Mouse (Mus musculus) gastrocnemius, adult 2 months (tissue): ENCODE data around the gene Donson. TPM values are rescaled to one million over a fixed set of nuclear protein-coding genes. Genes with fewer than 3 reads are reported as not detected.

Experiments used
- DNase-seq: peaks from one replicate; pipeline ENCODE4 v3.0.0; 2022
- H3K27ac ChIP-seq: fragments of 200-600 bp; 2 replicates; pipeline ENCODE4 v1.8.1; 2022; ENCODE audit warnings: mild to moderate bottlenecking
- H3K4me3 ChIP-seq: fragments of 200-600 bp; 2 replicates; pipeline ENCODE4 v1.8.1; 2022; ENCODE audit warnings: mild to moderate bottlenecking, moderate library complexity
- CTCF ChIP-seq: fragments of 200-600 bp; IDR thresholded peaks from 2 replicates; pipeline ENCODE4 v1.8.1; 2022; ENCODE audit warnings: antibody characterized with exemption, mild to moderate bottlenecking, moderate library complexity
- intact Hi-C: fragments of 180-260 bp; cut with DNase I; formaldehyde crosslinking; loops from one replicate; pipeline ENCODE4 v1.15.1; 2025
- long read RNA-seq, 2 experiments: library from polyadenylated mRNA; stranded (forward); transcript quantifications; one replicate each; pipeline ENCODE4 v2.0.0; 2021
- total RNA-seq, 2 experiments: library from RNA; stranded (reverse); gene quantifications; 2 replicates each; pipeline ENCODE4 v1.2.3; 2021

Donson gene
- total RNA-seq = 1 to 10 TPM in 1 of 2 experiments, under 1 TPM in 1; 0.92 to 1.6 TPM
- long read RNA-seq, experiment 1, partial matches to known transcripts = 0 of 7 reads
- long read RNA-seq, experiment 1, other reads (novel, unspliced or antisense) = 2 of 7 reads
- long read RNA-seq, experiment 2, partial matches to known transcripts = 0 of 1 reads
- long read RNA-seq, experiment 2, other reads (novel, unspliced or antisense) = 0 of 1 reads

DNA sequence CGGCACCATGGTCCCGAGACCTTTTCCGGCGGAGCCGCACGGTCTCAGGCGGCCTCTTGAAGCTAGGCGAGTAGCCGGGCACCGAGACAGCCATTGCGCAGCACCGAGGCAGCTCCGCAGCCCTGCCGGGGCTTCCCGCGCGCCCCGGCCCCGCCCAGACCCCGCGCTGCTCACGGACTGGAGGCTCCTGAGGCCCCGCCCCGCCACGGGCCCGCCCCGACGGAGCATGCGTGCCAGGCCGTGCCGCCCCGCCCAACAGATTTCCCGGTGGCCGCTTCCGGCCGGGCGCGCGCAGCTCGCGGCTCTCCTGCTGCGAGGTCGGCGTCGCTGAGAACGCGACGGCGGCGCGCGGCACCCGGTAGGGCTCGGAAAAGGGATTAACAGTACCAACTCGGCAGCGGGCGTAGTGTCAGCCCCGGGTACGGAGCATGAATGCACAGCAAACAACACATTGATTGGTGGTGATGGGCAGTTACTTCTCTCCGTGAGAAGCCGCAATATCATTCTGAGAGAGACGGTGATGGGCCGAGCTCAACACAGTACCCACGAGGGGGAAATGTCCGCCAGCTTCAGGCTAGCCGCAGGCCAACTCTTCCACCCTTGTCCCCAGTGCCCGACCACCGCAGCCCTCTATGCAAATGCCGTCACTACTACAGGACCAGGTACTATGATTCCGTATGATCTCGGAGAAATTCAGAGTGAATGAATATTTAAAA is at the start of gene Donson:
TSS of gene Donson (minus strand) at position 152 of the 716 bp plus-strand sequence.
- no peak for TF ChIP-seq CTCF
- DNase-seq = peak; percentile 97
- intact Hi-C loops = loop anchor here (5.0 kb wide), 1 partner anchor 41 kb away; the partner anchor contains the start of genes Gart and Son
- Histone ChIP-seq H3K4me3 (peak within 1 kb of the TSS; percentile 89), H3K27ac (peak within 1 kb of the TSS; percentile 87)

DNA sequence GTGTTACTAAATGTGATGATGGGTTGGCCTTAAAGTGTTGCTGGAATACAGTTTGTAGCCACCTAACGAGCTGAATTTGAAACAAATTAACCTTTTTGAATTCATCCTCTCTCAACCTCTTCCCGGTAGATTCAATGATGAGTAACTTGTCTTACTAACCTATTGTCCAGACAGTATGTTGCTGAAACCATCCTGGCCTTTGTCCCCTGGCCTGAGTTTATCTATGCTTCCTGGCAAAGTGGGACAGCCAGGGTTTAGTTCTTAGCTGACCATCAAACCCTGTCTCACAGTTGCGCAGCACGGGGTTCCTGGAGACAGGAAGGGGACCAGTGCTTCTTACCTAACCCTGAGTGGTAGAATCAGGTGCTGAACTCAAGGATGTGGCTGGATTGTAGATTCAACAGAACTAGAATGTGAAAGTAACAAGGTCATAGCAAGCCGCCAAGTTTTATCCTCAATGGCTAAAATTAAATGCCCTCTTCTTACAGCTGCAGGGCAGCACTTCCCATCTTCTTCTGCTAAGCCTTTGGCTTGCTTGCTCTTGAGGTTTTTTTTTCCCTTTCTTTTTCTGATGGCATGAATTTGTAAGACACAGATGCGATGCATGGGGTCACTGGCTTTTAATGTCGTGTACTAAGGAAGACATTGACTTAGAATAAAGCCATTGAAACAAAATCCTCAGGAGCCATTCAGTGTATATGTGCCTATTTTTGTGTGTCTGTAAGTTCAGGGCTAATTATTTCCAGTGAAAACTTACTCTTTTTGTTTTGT is 47.7 kb upstream of the Donson start:
- no peak for DNase-seq
- intact Hi-C loops = no loop called here
- TF ChIP-seq CTCF = no peak
- Histone ChIP-seq H3K4me3 (no peak overlapping the region), H3K27ac (peak overlapping the region; percentile 82)

DNA sequence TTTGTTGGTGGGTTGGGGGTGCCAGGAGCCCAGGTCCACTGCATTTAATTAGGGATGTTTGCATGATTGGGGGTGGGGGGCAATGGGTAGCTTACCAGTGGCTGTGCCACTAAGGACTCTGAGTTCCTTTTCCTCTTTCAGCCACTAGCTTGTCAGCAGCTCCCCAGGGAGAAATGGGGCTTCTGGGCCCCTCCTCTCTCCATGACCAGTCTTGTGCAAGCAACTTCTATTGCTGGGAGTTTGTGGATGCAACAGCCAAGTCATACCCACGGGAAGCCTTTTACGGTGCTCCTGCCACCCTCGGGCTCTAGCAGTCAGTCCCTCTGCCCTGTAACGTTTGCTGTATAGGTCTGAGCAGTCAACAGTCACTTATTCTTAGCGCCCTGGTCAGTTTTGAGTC is 46.2 kb upstream of the Donson start:
- Histone ChIP-seq H3K27ac (peak overlapping the region; percentile 82), H3K4me3 (peak overlapping the region; percentile 42)
- DNase-seq = peak; percentile 79
- intact Hi-C loops = loop anchor here (5.0 kb wide), 2 partner anchors 33 to 68 kb away; no protein-coding TSS in a partner anchor
- TF ChIP-seq CTCF = no peak

DNA sequence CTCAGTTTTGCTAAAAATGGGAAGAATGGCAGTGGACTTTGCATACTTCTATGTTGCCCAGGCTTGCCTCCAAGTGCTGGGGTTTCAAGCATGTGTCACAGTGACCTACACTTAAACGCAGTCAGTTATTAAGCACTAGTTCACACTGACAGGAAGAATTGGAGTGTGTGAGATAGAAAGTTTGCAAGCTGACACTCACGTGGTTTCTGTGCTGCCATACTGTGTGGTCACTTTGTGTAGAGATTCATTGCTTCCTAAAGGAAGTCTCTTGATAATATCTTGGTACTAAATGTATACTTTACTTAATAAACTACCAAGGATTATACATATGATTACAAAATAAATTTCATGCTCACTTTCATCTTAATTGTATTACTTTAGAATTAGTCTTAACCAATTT is 44.2 kb upstream of the Donson start:
- intact Hi-C loops = loop anchor here (5.0 kb wide), 2 partner anchors 34 to 69 kb away; no protein-coding TSS in a partner anchor
- H3K27ac ChIP-seq = no peak overlapping the region
- no peak for DNase-seq
- TF ChIP-seq CTCF = no peak
- no peak overlapping the region for H3K4me3 ChIP-seq

DNA sequence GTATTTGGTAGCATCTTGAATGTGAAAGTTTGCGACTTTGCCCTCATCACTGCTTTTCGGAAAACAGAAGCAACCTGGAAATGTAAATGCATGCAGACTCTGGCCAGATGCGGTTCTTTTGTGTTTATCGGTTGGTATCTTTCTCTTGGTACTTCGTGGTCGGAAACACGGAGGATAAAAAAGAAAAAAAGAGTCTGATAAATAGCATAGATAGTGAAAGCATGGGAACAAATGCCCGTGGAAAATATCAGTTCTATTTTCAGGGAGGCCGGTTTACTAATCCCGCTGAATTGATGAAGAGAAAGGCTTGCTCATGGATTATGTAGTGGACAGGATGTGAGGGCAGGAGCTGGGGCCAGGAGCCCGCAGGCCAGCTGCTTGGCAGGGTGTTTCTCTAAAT is 41.9 kb upstream of the Donson start:
- no peak for TF ChIP-seq CTCF
- Histone ChIP-seq H3K27ac (peak overlapping the region; percentile 93), H3K4me3 (peak overlapping the region; percentile 82)
- intact Hi-C loops = loop anchor here (5.0 kb wide), 2 partner anchors 37 to 72 kb away; no protein-coding TSS in a partner anchor
- DNase-seq = no peak

DNA sequence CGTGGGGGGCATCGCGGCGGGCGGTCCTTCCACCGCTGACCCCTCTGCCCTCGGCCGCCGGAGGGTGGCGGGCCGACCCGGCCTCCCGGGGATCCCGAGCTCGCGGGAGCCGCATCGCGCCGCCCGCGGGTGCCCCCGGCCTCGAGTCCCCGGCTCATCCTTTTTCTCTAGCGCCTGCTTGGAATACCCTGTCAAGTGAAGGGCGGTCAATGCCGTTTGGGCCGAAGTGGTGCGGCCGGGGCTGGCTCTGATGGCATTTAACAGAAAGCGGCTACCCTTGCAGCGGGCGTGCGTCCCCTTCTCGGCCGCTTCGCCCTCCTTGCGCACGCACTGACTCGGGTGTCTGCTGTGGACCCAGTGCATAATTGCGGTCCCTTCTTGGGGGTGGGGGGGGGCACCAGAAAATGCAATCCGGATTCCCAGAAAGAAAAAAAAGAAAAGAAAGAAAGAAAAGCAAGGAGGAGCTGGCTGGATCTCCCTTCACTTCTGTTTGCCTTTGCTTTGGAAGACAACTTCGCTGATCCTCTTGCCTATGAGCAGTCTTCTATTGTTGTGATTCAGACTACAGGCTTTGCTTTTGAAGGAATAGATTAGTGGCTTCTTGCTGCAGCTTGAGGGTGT is 41.4 kb upstream of the Donson start:
- Histone ChIP-seq H3K27ac (peak overlapping the region; percentile 93), H3K4me3 (peak overlapping the region; percentile 82)
- TF ChIP-seq CTCF = peak; percentile 26; the same call in 1 of the 2 replicates
- intact Hi-C loops = loop anchor here (5.0 kb wide), 4 partner anchors 37 to 152 kb away; partner anchors contain the start of genes Gart and Son
- DNase-seq = peak; percentile 79

DNA sequence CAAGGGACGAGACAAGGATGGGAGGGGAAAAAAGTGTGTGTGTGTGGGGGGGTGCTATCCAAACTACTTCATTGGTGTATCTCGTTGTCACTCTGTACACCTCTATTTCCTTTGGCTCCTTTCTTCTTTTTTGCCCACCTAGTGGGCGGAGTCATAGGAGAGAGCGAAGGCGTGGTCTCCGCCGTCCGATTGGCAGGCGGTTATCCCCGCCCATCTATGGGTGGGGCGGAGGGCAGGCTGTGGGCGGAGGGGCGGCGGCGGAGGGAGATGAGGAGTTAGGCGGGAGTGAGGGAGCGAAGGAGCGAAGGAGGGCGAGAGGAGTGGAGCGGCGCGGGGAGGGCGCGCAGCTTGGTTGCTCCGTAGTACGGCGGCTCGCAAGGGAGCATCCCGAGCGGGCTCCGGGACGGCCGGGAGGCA is 40.5 kb upstream of the Donson start, which contains the start of gene Itsn1:
TSS of gene Itsn1 (plus strand) at position 216 of the 417 bp plus-strand sequence.
- peak within 1 kb of the TSS; percentile 82 for H3K4me3 ChIP-seq
- TF ChIP-seq CTCF = no peak
- intact Hi-C loops = loop anchor here (5.0 kb wide), 2 partner anchors 82 to 153 kb away; partner anchors contain the start of genes Gart and Son
- peak within 1 kb of the TSS; percentile 93 for H3K27ac ChIP-seq
- peak; percentile 99 for DNase-seq

DNA sequence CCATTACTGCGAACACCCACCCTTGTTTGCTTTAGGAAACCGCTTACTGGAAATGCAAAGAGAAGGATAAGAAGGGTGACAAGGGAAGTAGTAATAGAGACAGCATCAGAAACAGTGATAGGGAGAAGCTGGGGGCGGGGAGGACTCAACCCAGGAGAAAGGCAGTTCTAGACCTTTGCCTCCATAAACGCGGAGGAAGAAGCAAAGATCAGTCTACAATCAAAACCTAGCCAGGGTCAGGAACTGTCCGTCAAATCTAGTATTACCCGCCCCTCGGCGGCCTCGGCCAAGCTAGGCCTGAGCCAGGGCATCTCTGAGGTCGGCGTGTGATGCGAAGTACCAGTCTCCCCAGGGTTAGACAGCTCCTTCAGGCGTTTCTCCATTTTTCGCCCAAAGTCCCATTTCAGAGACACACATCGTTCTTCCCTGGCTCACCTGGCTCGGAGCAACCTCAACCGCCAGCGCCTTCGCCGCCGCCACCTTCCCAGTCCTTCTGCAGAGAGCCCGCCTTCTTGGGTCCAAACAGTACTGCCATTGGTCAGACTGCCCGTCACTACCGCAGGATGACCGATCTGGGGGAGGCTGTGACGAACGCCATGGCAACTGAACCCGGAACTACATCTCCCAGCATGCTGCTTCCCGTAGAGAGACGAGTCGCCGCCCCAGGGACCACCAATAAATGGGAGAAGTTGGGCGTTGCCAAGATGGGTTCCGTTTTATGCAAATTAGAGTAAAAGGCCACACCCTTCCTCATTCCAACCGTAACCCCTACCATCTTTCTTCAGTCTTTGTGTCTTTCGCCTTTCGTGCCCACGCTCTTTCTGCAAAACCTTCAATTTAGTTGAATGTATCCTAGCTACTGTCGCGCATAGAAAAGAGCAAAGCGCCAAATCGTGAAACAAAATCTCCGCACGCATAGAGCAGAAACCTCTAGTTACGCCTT is 39.8 kb upstream of the Donson start, which contains the start of gene Cryzl1:
TSS of gene Cryzl1 (minus strand) at position 853 of the 943 bp plus-strand sequence.
- Histone ChIP-seq H3K27ac (peak within 1 kb of the TSS; percentile 93), H3K4me3 (peak within 1 kb of the TSS; percentile 82)
- peak; percentile 99 for DNase-seq
- no peak for TF ChIP-seq CTCF
- intact Hi-C loops = loop anchor here (5.0 kb wide), 2 partner anchors 81 to 154 kb away; partner anchors contain the start of genes Gart and Son

DNA sequence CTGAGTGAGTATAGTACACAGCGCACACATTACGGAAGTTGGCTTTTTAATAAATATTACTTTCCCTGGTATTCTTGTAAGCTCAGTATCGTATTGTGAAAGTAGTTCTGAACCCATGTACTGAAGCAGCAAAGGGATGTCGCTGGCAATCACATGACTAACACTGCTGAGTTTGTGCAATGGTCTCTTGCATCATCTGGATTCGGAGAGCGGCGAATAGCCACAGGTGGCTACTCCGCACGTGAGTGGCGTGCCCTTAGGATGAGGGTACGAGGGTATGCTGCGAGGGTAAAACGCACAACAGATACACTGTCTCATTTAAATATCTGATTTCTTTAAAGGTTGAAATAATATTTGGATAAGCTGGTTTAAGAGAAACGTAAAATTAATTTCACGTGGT is 38.9 kb upstream of the Donson start:
- Histone ChIP-seq H3K4me3 (peak overlapping the region; percentile 82), H3K27ac (peak overlapping the region; percentile 93)
- intact Hi-C loops = loop anchor here (5.0 kb wide), 2 partner anchors 80 to 155 kb away; partner anchors contain the start of genes Gart and Son
- TF ChIP-seq CTCF = no peak
- no peak for DNase-seq

DNA sequence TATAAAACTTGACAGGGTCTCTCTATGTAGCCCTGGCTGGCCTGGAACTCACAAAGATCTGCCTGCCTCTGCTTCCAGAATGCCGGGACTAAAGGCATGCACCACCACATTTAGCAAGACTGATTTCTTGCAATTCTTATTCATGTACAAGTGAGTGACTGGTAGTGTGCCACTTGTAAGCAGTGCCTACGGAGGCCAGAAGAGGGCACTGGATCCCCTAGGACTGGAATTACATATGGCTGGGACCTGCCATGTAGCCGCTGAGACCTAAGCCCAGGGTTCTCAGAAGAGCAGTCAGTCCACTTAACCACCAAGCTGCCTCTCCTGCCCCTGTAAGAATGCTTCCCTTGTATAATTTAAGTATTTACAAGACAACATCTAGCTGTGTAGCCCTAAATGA is 35.7 kb upstream of the Donson start:
- Histone ChIP-seq H3K27ac (no peak overlapping the region), H3K4me3 (no peak overlapping the region)
- peak; percentile 76 for DNase-seq
- intact Hi-C loops = loop anchor here (1.0 kb wide), 1 partner anchor 193 kb away; no protein-coding TSS in a partner anchor
- peak; percentile 96 for TF ChIP-seq CTCF

DNA sequence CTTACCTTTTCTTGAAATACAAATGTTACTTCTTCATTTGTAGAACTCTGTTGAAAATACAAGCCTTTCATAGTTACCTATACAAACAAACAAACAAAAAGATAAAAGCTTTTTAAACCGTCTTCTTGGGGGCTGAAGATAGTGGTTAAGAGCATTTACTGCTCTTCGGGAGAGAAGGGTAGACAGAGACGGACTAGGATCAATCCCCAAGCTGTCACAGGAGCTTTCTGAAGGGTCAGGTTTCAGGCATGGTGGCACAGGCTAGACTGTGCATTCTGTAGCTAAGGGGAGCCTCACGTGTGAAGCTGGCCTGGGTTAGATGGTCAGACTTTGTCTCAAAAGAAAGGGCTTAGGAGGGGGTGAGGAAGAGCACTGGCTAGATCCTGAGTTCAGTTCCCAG is 28.8 kb upstream of the Donson start:
- intact Hi-C loops = no loop called here
- no peak overlapping the region for H3K27ac ChIP-seq
- TF ChIP-seq CTCF = no peak
- no peak for DNase-seq
- H3K4me3 ChIP-seq = no peak overlapping the region
